Mouse (Mus musculus): ENCODE data around the gene Foxc1.

Gene Foxc1

GRCm38 (mm10) chr13:31803166-31804093, 3.0 kb upstream of the Foxc1 start:
- in situ Hi-C loops (cut with MboI; ENCODE audit: unreplicated experiment in 2 of 2) = loop anchor here (5.0 to 10.0 kb wide), 4 partner anchors 511 to 864 kb away; no protein-coding TSS in a partner anchor

- in situ Hi-C loops (cut with MboI; ENCODE audit: unreplicated experiment in 2 of 2) = loop anchor here (5.0 to 10.0 kb wide), 4 partner anchors 510 to 863 kb away; no protein-coding TSS in a partner anchor
Observed at GRCm38 (mm10) chr13:31804571-31804970, 1.9 kb upstream of the Foxc1 start.

DNA sequence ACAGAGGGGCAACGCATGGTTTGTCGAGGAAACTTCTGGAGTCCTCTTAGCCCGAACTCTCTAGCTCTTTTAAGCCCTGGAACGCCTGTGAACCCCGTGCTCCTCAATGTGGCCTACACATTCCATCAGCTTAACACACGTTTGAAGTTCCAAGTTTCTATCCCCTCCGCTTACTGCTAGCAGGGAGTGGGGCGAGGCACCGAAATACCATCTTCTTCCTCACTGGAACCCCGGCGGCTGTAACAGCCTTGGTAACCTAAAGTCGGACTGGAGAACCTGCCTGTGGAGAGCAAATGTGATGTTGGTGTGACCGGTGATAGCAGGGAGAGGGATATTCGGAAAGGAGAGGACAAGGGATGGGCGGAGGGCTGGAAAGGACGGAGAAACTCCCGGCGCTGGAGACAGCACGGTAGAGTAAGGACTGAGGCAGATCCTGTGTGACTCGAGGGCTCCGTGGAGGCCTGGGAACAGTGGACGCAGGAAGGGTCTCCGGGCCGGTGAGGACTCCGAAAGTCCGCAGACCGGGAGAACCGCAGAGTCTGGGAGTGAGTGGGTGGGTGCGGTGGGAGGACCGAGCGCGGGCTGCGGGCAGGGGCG, 504 bp upstream of the Foxc1 start:
- in situ Hi-C loops (cut with MboI; ENCODE audit: unreplicated experiment in 2 of 2) = loop anchor here (5.0 to 10.0 kb wide), 5 partner anchors 411 to 801 kb away; no protein-coding TSS in a partner anchor

- in situ Hi-C loops (cut with MboI; ENCODE audit: unreplicated experiment in 2 of 2) = loop anchor here (5.0 to 10.0 kb wide), 5 partner anchors 410 to 800 kb away; no protein-coding TSS in a partner anchor
Observed at GRCm38 (mm10) chr13:31806890-31807735, 680 bp downstream of the Foxc1 start.

GRCm38 (mm10) chr13:31807736-31808115, 1.3 kb downstream of the Foxc1 start:
- in situ Hi-C loops (cut with MboI; ENCODE audit: unreplicated experiment in 2 of 2) = loop anchor here (5.0 to 10.0 kb wide), 5 partner anchors 410 to 800 kb away; no protein-coding TSS in a partner anchor

- in situ Hi-C loops (cut with MboI; ENCODE audit: unreplicated experiment in 2 of 2) = loop anchor here (5.0 to 10.0 kb wide), 5 partner anchors 409 to 799 kb away; no protein-coding TSS in a partner anchor
Observed at GRCm38 (mm10) chr13:31808116-31808803, 1.8 kb downstream of the Foxc1 start.

GRCm38 (mm10) chr13:31808804-31809420, 2.5 kb downstream of the Foxc1 start:
- in situ Hi-C loops (cut with MboI; ENCODE audit: unreplicated experiment in 2 of 2) = loop anchor here (5.0 to 10.0 kb wide), 5 partner anchors 408 to 798 kb away; no protein-coding TSS in a partner anchor

GRCm38 (mm10) chr13:31809701-31810100, 3.3 kb downstream of the Foxc1 start:
- in situ Hi-C loops (cut with MboI; ENCODE audit: unreplicated experiment in 2 of 2) = loop anchor here (5.0 to 10.0 kb wide), 5 partner anchors 408 to 798 kb away; no protein-coding TSS in a partner anchor

DNA sequence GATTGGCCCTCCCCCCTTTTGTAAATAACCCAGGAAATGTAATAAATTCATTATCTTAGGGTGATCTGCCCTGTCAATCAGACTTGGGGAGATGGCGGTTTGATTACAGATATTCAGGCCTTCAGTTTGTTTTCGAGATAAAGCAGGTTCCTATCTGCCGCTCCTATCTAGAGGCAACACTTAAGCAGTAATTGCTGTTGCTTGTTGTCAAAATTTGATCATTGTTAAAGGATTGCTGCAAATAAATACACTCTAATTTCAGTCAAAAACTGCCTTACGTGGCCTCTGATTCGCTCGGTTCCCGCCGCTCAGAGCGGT, 3.9 kb downstream of the Foxc1 start:
- in situ Hi-C loops (cut with MboI; ENCODE audit: unreplicated experiment in 2 of 2) = no loop called here

DNA sequence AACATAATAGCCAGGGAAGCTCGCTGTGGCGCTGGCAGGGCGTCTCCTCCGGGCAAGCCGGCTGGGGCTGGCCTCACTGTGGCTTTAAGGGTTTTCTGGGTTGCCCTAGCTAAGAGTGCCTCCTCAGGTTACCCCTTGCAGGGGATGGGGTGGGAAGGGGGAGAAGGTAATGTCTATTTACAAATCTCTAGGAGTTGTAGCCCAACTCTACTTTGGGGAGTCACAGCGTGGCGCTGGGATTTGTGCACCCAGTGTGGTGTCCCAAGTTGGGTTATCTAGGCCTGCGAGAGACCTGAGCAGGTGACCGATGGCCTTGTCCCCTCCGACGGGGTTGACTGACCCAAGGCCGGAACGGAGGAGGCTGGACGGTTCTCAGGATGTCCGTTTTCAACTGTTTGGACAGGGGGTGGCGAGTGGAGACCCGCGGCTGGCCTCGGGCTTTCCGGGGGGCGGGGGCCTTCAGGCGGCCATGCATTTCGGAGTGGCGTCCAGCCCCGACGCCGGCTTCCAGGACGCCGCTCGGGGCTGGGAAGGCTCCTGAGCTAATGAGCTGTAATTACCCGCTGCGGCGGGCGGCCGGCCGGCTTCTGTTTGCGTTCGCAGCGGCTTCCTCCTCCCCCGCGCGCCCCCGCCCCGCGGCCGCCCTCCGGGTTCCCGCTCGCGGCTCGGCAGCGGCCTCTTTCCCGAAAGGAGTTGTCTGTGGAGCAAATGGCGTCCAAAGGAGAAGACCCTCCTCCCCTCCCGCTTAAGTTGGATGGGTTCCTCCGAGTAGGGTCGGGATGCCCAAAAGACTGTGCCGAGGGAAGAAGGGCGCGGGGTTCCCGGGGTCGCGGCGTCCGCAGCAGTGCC, 4.5 kb downstream of the Foxc1 start:
- in situ Hi-C loops (cut with MboI; ENCODE audit: unreplicated experiment in 2 of 2) = no loop called here

- in situ Hi-C loops (cut with MboI; ENCODE audit: unreplicated experiment in 2 of 2) = no loop called here
Observed at GRCm38 (mm10) chr13:31811542-31812021, 5.1 kb downstream of the Foxc1 start.

DNA sequence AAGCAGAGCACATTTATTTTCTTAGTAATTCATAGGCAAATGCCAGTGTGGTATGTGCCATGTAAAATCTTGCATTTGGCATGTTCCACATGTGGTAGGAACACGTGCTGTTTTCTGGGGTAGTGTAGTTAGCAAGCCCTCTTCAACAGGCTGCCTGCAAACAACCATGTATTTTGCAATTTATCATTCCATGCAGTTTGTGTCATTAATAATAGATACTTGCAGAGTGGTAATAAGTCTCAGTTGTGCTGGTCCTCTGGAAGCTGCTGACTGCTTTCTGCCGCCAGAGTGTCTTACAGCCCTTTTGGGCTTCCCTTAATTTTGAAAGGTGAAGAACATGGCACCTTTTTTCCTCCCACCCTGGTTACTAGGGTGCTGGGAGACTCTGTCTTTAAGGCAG, 6.3 kb downstream of the Foxc1 start:
- in situ Hi-C loops (cut with MboI; ENCODE audit: unreplicated experiment in 2 of 2) = no loop called here

- in situ Hi-C loops (cut with MboI; ENCODE audit: unreplicated experiment in 2 of 2) = no loop called here
Observed at GRCm38 (mm10) chr13:31815383-31816003, 9.1 kb downstream of the Foxc1 start.

- in situ Hi-C loops (cut with MboI; ENCODE audit: unreplicated experiment in 2 of 2) = no loop called here
Observed at GRCm38 (mm10) chr13:31818337-31818736, 11.9 kb downstream of the Foxc1 start.

- in situ Hi-C loops (cut with MboI; ENCODE audit: unreplicated experiment in 2 of 2) = no loop called here
Observed at GRCm38 (mm10) chr13:31819664-31820405, 13.4 kb downstream of the Foxc1 start.

GRCm38 (mm10) chr13:31820587-31821017, 14.2 kb downstream of the Foxc1 start:
- in situ Hi-C loops (cut with MboI; ENCODE audit: unreplicated experiment in 2 of 2) = no loop called here

GRCm38 (mm10) chr13:31821050-31821449, 14.6 kb downstream of the Foxc1 start:
- in situ Hi-C loops (cut with MboI; ENCODE audit: unreplicated experiment in 2 of 2) = no loop called here
